Mouse (Mus musculus) cortical plate, adult 2 months (tissue): ENCODE results near the gene Asic2. TPM values are rescaled to one million over a fixed set of nuclear protein-coding genes. Genes with fewer than 3 reads are reported as not detected.
A peak's percentile ranks its signal among the peaks of the same experiment; 100 is the strongest.

Source experiments
- H3K27ac ChIP-seq: fragments of 200-500 bp; 2 replicates; pipeline ENCODE4 v1.5.1; 2012; ENCODE audit warnings: low read length, control low read depth, inconsistent platforms; ENCODE audit not compliant: insufficient read depth
- H3K4me1 ChIP-seq: fragments of 200-500 bp; 2 replicates; pipeline ENCODE4 v1.6.1; 2011; ENCODE audit warnings: low read length; ENCODE audit not compliant: control insufficient read depth, insufficient read depth
- H3K4me3 ChIP-seq: fragments of 200-500 bp; 2 replicates; pipeline ENCODE4 v1.5.1; 2011; ENCODE audit warnings: mild to moderate bottlenecking, low read length, control low read depth; ENCODE audit not compliant: insufficient read depth
- CTCF ChIP-seq: fragments of 200-500 bp; IDR thresholded peaks from 2 replicates; pipeline ENCODE4 v1.5.1; 2011; ENCODE audit warnings: mild to moderate bottlenecking, control low read depth, low read length; ENCODE audit not compliant: insufficient read depth; ENCODE audit errors: extremely low read depth
- POLR2A ChIP-seq: fragments of 200-500 bp; IDR thresholded peaks from 2 replicates; pipeline ENCODE4 v1.6.1; 2011; ENCODE audit warnings: mild to moderate bottlenecking, low read length, control low read depth; ENCODE audit not compliant: insufficient read depth; ENCODE audit errors: extremely low read depth
- polyA plus RNA-seq: library from polyadenylated mRNA; depleted of rRNA; stranded (reverse); fragments of >200 nt; gene quantifications from 2 replicates; pipeline ENCODE4 v1.2.3, GENCODE M21; 2012

Gene Asic2
- polyA plus RNA-seq, 1 experiment, result 51.8 TPM

DNA sequence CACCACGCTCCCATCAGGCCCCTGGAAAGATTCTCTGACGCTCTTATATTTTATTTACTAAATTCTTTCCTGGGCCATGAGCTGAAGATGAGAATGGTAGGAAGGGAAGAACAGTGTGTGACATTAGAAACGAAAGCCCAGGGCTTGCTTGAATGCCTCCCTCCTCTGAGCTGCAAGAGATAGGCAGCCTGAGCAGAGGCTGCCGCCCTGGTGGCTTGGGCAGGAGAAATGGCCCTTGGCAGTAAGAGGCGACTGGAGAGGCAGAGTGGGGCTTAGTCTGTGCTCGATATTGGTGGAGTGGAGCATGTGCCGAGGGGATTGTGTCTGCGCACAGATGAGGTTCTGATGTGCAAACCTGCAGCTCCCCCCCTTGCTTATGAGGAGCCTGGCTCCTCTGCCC is 1014.1 kb downstream of the Asic2 start:
- H3K4me1 ChIP-seq, result peaks cover 2% of the 10 kb centered on the region; the same call in 1 of the 2 replicates
- no peak overlapping the region for H3K4me3 ChIP-seq
- no peak overlapping the region for H3K27ac ChIP-seq
- peak; percentile 17; the same call in 1 of the 2 replicates for TF ChIP-seq CTCF
- no peak for TF ChIP-seq POLR2A

DNA sequence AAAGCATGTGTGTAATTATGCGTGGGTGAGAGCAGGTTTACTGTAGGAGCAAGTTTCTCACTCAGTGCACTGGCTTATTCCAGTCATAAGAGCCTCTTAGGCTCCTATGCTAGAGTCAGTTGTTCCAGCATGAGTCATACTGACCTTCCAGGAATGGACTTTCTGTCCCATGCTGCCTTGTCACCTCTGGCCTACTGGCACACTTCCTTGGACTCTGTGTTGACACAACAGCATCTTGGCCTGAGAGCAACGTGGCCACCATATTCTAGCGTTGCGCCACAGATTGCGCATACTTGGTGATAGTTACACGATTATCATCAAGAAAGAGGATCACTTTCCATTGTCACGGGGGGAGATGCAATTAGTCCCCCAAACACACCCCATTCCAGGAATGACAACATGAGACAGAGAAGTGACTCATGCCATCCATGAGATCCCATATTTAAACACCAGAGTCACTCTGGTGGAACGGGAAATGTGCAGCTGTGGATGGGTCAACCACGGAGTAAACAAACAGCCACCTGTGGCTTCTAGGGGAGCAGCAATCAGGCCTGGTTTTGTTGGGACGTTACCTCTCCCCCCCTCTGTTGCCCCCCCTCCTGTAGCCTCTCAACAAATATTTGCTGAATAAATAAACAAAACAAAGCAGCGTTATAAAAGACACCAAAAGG is 1019.1 kb downstream of the Asic2 start:
- Histone ChIP-seq H3K4me1 (no peaks in the 10 kb centered on the region; the same call in 1 of the 2 replicates), H3K27ac (no peak overlapping the region), H3K4me3 (no peak overlapping the region)
- no peak for TF ChIP-seq CTCF
- TF ChIP-seq POLR2A, result no peak

DNA sequence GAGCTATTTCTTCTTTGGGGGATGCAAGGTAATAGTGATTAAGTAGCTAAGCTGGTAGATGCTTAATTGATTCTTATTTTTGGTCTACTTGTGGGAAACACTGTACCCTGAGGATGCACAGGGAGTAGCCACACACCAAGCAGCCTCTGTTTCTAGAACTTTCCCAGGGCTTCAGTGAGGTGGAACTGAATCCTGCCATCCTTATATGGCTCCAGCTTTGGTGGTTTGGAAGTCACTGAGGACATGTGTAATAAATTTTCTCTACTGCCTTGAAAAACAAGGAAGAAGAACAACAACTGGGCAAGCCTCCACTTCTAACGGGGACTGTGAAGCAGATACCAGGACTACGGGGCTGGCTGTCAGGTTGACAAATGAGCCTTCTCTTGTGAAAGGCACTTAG is 1020.2 kb downstream of the Asic2 start:
- no peak overlapping the region for H3K4me3 ChIP-seq

DNA sequence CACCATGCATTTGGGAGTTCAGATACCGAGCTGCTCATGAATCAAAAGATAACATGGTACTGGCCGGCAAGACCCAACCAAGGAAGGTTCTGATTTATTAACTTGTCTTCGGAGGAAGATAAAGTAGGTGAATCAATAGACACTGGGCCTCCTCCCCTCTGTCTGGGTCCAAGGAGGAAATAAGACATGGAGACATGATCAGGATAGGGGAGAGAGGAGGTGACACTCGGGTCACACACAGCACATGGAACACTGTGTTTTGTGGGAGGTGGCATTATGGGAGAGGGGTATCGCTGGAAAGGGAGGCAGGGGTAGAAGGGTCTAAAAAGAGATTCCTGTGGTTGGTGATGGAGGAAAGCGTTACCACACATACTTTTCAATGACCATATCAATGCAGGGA is 1022.1 kb downstream of the Asic2 start:
- TF ChIP-seq CTCF, result no peak
- no peak for TF ChIP-seq POLR2A
- Histone ChIP-seq H3K4me3 (no peak overlapping the region), H3K4me1 (no peaks in the 10 kb centered on the region), H3K27ac (no peak overlapping the region)

More for the DNA sequence above, 1020.2 kb downstream of the Asic2 start:
- no peak for TF ChIP-seq CTCF
- Histone ChIP-seq H3K27ac (no peak overlapping the region), H3K4me1 (no peaks in the 10 kb centered on the region; the same call in 1 of the 2 replicates)

DNA sequence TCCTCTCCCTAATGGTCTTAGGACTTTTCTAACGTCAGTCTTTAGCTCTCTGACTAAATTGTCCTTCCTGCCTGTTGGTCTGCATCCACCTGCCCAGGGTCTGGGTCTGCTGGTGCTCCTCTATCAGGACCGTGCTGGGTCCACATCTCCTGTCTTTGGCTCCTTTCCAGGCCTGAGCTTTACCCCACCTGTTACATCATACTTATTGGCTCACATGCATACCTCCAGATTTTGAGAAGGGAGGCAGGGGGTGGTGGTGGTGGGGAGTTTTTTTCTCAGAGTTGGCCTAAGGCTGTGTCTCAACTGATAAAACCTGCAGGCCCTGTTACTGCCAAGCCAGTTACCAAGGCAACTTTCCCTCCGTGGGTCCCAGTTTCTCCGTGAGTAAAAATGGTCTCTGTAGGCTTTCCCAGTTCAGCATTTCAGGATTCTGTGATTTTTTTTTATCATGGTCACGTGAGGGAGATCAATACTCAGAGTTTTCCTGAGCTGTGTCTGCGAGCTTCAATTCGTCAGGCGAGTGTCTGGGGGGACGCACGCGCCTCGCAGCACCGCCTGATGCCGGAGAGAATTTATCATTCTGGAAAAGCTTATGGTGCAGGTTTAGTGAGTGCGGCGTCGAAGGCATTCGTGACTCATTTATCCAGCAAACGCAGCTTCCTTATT is 1044.8 kb downstream of the Asic2 start:
- TF ChIP-seq CTCF (no peak), POLR2A (no peak)
- H3K4me3 ChIP-seq, result no peak overlapping the region
- H3K27ac ChIP-seq, result peak overlapping the region; percentile 9; the same call in 1 of the 2 replicates
- H3K4me1 ChIP-seq, result peaks cover 8% of the 10 kb centered on the region

DNA sequence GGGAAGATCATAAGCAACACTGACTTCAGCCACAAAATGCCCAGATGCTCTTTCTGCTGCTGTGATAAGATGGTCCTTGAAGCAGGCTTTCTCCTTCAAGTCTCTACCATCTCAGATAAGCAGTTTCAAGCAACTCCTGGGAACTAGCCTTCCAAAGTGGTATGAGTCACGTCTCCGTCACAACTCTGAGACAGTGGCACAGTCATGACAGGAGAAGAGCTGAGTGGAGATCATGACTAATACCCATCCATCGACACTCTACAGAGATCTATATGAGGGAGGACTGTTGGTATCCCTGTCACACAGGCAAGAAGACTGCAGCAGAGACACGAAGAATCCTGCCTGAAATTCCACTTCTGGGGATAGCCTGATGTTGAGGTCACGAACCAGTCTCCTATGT is 1049.9 kb downstream of the Asic2 start:
- Histone ChIP-seq H3K27ac (no peak overlapping the region), H3K4me1 (0 out of 2 replicates have a peak, but pooled peaks cover 3% of the 10 kb centered on the region), H3K4me3 (no peak overlapping the region)
- no peak for TF ChIP-seq POLR2A
- TF ChIP-seq CTCF, result no peak

DNA sequence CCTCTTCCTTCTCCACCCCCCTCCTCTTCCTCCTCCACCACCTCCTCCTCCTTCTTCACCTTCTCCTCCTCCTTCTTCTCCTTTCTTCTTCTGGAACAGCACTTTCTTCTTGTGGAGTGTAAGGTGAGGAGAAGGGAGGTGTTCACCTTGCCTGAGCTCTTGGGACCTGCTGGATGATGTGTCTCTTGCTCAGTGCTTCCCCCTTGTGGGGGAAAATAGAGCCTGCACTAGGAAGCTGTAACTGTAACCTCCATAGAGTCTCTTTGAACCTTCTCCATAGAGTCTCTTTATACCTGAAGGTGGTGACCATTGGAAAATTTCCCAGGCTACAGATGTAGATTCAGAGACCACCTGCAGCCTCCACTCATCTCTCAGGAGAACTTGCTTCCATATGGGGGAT is 1050.6 kb downstream of the Asic2 start:
- TF ChIP-seq CTCF (peak; percentile 12; the same call in 1 of the 2 replicates), POLR2A (no peak)
- 0 out of 2 replicates have a peak, but pooled peaks cover under 1% of the 10 kb centered on the region for H3K4me1 ChIP-seq
- H3K4me3 ChIP-seq, result no peak overlapping the region

DNA sequence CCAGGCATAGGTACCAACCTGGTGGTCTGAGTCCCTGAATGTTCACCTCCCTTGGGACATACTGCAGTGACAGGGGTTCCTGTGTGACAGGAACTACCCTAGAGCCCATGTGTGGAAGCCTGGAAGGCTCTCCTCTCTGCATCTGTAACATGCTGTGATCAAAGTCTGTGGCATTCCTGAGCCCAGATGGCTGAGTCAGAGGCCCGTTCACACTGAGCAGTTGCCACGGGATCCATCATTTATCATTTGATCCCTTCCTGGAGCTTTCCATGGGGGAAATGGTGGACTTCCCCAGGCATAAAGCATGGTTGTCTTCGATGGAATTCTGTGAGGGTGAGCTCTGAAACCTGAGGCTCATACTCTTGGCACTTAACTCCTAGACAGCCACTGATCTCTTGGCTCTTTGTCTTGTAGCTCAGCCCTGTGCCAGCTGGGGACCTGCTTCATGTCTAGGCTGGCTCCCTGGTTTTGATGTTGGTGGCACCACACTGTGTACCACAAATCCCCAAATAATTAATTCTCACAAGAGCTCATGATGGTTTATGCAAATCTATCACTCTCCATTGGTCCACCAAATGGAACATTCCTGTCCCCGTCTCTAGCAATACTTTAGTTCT is 1054.7 kb downstream of the Asic2 start:
- H3K4me3 ChIP-seq, result no peak overlapping the region
- H3K4me1 ChIP-seq, result no peaks in the 10 kb centered on the region
- TF ChIP-seq CTCF (no peak), POLR2A (no peak)
- no peak overlapping the region for H3K27ac ChIP-seq

More for the DNA sequence above, 1050.6 kb downstream of the Asic2 start:
- H3K27ac ChIP-seq, result no peak overlapping the region

DNA sequence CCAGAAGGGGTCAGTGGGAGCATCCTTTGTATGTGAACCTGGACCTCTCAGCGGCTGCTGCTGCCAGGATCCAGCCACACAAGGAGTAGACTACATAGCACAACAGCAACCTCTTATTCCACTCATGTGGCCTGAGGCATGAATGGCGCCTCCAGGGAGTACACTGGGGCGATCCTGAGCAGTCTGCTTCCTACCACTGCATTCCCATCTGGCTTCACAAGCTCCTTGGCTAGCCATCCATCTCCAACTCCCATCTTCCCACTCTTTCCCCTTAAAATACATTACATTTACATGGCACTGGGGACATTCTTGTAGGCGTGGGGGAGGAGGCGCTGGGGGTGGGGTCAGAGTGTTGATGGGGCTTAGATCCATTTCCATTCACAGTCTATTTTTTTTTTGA is 1055.5 kb downstream of the Asic2 start:
- no peak overlapping the region for H3K4me3 ChIP-seq
- TF ChIP-seq POLR2A, result no peak
- TF ChIP-seq CTCF, result no peak
- H3K4me1 ChIP-seq, result 0 out of 2 replicates have a peak, but pooled peaks cover 1% of the 10 kb centered on the region
- no peak overlapping the region for H3K27ac ChIP-seq

DNA sequence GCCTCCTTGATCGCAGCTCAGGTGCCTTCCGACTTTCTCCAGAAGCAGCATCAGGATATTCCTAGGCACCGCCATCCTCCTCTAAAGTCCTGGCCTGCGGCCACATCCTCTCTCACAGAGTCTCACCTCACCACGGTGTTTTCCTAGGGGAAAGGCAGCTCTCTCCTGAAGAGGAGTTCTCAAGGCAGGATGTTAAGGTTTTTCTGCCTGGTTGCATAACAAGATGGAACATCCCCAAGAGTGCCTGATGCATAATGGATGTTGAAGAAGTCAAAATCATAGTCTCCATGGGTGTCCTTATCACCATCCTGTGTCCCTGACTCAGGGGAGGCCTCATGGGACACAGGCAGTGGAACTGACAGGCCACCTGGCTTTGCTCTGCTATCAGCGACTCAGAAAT is 1060.4 kb downstream of the Asic2 start:
- TF ChIP-seq CTCF, result no peak
- Histone ChIP-seq H3K4me1 (0 out of 2 replicates have a peak, but pooled peaks cover 1% of the 10 kb centered on the region), H3K4me3 (no peak overlapping the region), H3K27ac (no peak overlapping the region)
